Mouse (Mus musculus) olfactory bulb, adult 2 months (tissue): ENCODE data around the gene Rfc1.

Source experiments
- CTCF ChIP-seq: fragments of 200-500 bp; IDR thresholded peaks from 2 replicates; pipeline ENCODE4 v1.5.1; 2012; ENCODE audit warnings: low read depth, mild to moderate bottlenecking, low read length, moderate library complexity; ENCODE audit not compliant: insufficient read depth
- POLR2A ChIP-seq: fragments of 200-500 bp; IDR thresholded peaks from 2 replicates; pipeline ENCODE4 v1.6.1; 2012; ENCODE audit warnings: mild to moderate bottlenecking, low read depth, low read length, moderate library complexity; ENCODE audit not compliant: insufficient read depth

DNA sequence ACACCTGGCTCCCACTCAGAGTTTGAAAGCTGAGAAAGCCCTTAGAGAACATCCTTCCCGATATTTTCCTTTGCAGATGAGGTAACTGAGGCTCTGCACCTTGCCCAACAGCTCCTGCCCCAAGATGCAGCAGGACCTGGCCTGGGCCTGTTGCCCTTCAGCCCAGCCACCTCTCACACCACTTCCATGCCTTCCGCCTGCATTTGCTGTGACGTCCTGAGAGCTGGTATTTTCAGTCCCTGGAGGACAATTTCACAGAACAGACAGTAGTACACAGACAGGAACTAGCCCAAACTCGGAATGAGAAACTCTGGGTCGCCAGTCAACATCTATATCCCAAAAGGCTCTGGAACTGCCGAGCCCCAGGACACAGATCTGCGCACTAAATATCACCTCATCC lies 39.3 kb upstream of the Rfc1 start:
- no peak for TF ChIP-seq CTCF
- TF ChIP-seq POLR2A, result no peak
